Mouse (Mus musculus) monocyte, adult 2 months (primary cell): ENCODE data around the gene Marcksl1.
A peak's percentile ranks its signal among the peaks of the same experiment; 100 is the strongest.

Source experiments
- DNase-seq, 2 experiments: peaks; one replicate each; pipeline ENCODE4 v3.0.0; 2022; ENCODE audit warnings: low spot score in 2 of 2, low read depth in 1 of 2

Marcksl1 gene

GRCm38 (mm10) chr4:129513086-129513767, at the start of gene Marcksl1:
Marcksl1 (plus strand) TSS chr4:129513581.
- DNase-seq: peak in 1 of 2 experiments; percentile 77

GRCm38 (mm10) chr4:129464286-129464815, 49.0 kb upstream of the Marcksl1 start:
- no peak for DNase-seq

GRCm38 (mm10) chr4:129476047-129476446, 37.3 kb upstream of the Marcksl1 start:
- no peak for DNase-seq

- no peak for DNase-seq
Measured at GRCm38 (mm10) chr4:129479863-129480262, 33.5 kb upstream of the Marcksl1 start.

- DNase-seq: no peak
Measured at GRCm38 (mm10) chr4:129481090-129481489, 32.3 kb upstream of the Marcksl1 start.

GRCm38 (mm10) chr4:129490972-129491880, 22.2 kb upstream of the Marcksl1 start, which contains the start of the genes Tssk3 and Fam229a:
Tssk3 (minus strand) TSS chr4:129491022.
Fam229a (plus strand) TSS chr4:129491190.
- no peak for DNase-seq

GRCm38 (mm10) chr4:129494681-129495080, 18.7 kb upstream of the Marcksl1 start:
- DNase-seq: no peak

GRCm38 (mm10) chr4:129495672-129496562, 17.5 kb upstream of the Marcksl1 start:
- DNase-seq: peak in 1 of 2 experiments; percentile 41

- peak in 1 of 2 experiments; percentile 49 for DNase-seq
Measured at GRCm38 (mm10) chr4:129496631-129497030, 16.8 kb upstream of the Marcksl1 start.

- DNase-seq: no peak
Measured at GRCm38 (mm10) chr4:129498941-129499340, 14.4 kb upstream of the Marcksl1 start.

- DNase-seq: no peak
Measured at GRCm38 (mm10) chr4:129500017-129500416, 13.4 kb upstream of the Marcksl1 start.

- DNase-seq: peak; percentile 40 to 74
Measured at GRCm38 (mm10) chr4:129500607-129501566, 12.5 kb upstream of the Marcksl1 start.

GRCm38 (mm10) chr4:129502327-129502888, 11.0 kb upstream of the Marcksl1 start:
- DNase-seq: no peak

GRCm38 (mm10) chr4:129502901-129503444, 10.4 kb upstream of the Marcksl1 start:
- no peak for DNase-seq

GRCm38 (mm10) chr4:129505511-129505910, 7.9 kb upstream of the Marcksl1 start:
- no peak for DNase-seq

GRCm38 (mm10) chr4:129507434-129508236, 5.7 kb upstream of the Marcksl1 start:
- no peak for DNase-seq

- no peak for DNase-seq
Measured at GRCm38 (mm10) chr4:129508237-129508515, 5.2 kb upstream of the Marcksl1 start.
